Mouse (Mus musculus): ENCODE data around the gene Gm5483.
"Not testable (repeated sequence)": the region's sequence is repeated elsewhere in the genome, so short reads cannot be mapped to it uniquely, and the experiment has no call there.

Gene Gm5483

DNA sequence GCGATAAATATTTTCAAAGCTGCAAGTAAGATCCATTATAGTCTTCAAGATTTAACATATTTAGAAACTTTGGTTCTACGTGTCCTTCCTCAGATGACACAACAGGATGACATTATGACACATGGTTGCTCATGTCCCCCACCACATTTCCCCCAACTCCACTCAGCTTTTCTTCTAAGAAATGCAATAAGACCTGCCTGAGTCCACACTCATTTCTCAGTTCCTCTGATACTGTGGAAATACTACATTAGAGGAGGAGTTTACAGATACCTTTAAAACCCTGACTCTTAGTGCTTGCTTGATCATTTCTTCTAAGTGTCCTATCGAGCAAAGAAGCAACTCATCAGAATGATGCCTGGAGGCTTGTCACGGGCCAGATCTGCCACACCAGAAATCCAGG, at the start of gene Gm5483:
Gene Gm5483, plus strand, starts transcription at position 301 of the 400 bp plus-strand sequence.
- ATAC-seq (ENCODE audit: insufficient number of reproducible peaks, low FRiP score, low TSS enrichment): not testable (repeated sequence)

DNA sequence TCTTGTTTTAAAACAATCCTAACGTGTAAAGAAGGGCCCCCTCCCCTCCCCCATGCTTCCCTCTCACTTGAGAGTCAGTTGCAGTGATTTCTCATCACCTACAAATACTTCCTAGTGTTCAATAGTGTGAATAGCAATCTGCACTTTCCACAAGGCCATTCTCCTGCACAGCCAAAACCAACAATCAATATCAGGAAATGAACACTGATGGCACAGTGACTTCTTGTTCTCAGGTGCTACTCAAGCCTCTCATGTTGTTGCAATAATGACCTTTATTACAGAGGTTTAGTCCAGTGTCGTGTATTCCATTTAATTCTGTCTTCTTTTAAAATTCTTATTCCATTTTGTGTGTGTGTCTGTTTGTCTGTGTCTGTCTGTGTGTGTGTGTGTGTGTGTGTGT, 45.8 kb upstream of the Gm5483 start:
- no peak for ATAC-seq (ENCODE audit: insufficient number of reproducible peaks, low FRiP score, low TSS enrichment)

DNA sequence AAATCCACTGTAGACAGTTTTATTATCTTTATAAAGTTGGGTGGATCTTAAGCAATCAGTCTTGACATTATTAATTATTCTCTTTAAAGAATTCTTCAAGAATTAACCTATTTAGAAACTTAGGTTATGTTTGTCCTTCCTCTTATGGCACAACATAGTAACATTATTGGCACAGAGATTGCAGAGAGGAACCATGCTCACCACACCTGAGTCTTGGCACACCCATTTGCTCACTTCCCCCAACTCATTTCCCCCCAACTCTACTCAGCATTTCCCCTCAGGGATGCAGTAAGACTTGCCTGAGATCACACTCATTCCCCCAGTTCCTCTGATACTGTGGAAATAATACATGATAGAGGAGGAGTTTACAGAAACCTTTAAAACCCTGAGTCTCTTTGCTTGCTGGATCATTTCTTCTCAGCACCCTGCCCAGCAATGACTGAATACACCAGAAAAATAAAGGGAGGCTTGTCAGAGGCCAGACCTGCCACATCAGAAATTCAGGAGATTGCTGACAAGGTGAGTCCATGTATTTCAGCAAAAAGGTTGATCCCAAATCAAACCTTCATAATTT, 27.5 kb upstream of the Gm5483 start, which contains the start of gene Stfa2l1:
Gene Stfa2l1, plus strand, starts transcription at position 410 of the 574 bp plus-strand sequence.
- no peak for ATAC-seq (ENCODE audit: insufficient number of reproducible peaks, low FRiP score, low TSS enrichment)

DNA sequence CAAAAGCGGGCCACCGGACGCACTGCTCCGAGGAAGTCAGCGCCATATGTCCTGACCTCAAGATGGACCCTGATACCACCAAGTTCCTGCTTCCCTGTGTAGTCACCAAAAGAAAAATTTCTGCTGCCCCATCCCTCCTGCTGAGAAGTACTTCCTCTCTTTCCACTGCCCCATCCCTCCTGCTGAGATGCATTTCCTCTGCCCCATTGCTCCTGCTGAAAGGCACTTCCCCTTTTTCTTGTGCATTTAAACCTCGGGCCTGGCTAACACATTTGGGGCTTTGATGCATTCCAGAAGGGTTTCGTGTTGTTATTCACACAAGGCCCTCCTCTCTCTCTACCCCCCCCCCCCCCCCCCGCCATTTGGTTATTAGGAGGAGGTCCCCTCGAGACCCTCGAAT, 16.2 kb upstream of the Gm5483 start:
- ATAC-seq (ENCODE audit: insufficient number of reproducible peaks, low FRiP score, low TSS enrichment): not testable (repeated sequence)

DNA sequence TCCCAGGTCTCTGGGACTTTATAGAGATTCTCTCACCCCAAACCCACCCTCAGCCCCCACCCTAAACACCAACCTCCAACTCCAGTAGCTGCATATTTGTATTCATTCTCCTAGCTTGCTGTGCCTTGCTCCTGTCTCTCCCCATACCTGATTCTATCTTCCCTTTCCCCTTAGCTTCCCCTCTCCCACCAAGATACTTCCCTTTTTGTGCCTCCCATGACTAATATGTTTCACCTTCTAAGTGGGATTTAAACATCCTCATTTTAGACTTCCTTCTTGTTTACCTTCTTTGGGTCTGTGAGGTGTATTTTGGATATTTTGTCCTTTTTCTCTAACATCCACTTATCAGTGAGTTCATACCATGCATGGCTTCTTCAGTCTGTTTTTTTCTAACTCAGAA, 7.9 kb upstream of the Gm5483 start:
- ATAC-seq (ENCODE audit: insufficient number of reproducible peaks, low FRiP score, low TSS enrichment): no peak

DNA sequence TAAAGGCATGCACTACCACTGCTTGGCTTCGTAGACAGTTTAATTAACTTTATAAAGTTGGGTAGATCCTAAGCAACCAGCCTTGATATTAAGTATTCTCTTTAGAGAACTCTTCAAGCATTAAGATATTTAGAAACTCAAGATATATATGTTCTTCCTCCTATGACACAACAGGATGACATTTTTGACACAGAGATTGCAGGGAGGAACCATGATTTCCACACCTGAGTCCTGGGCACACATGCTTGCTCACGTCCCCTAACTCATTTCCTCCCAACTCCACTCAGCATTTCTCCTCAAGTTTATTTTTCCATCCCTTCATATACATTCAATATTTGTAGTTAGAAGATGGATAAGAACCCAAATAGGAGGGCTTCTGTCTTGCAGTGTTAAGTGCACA, 4.1 kb upstream of the Gm5483 start:
- no peak for ATAC-seq (ENCODE audit: insufficient number of reproducible peaks, low FRiP score, low TSS enrichment)

DNA sequence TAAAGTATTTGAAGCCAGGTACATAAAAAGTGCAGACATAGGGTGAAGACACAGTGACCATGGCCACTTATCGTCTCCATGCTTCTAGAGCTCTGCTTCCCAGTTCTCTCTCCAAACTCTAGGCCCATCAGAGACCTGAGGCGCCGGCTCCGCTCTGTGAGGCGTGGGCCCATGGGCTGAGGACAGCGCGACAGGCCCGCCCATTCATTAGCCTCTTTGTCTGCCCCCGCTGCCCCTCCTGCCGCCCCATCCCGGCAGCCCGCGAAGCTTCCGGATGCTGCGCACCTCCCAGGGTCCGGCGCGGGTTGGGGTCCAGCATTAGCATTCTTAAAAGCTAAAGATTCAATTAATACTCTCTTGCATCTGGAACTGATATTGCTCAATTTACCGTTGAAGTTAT, 15.2 kb downstream of the Gm5483 start:
- no peak for ATAC-seq (ENCODE audit: insufficient number of reproducible peaks, low FRiP score, low TSS enrichment)

DNA sequence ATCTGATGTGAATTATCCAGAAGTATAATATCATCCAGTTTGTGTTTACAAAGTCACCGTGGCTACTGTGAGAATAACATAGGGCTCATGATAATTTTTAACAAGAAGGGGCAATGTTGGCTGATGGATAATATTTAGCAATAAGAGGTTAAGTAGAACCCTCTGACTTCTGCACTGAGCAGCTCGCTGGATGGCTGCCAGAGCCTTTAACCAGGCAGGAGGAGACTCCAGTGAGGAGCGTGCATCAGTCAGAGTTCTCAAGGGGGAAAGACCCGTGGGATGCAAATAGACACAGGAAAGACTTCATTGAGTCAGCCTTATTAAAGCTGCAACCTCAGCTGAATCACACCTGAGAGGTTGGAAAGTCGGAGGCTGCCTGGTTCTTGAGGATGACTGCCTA, 19.8 kb downstream of the Gm5483 start:
- no peak for ATAC-seq (ENCODE audit: insufficient number of reproducible peaks, low FRiP score, low TSS enrichment)

DNA sequence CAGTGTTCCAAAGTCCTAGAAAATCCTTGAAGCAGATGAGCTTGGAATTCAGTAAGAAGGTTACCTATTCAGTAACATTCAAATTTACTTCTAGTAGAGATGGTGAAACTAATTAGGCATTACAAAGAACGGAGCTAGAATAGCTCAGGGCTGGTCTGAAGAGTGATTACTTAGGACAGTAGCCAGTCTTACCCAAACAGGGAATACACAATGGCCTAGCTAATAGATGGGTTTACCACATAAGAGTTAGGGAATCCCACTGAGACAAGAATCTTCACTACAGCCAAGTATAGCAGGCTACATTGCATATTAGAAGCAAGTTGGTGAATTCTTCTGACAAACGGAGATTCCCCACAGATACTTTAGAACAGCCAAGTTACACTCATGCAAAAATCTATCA, 21.7 kb downstream of the Gm5483 start:
- not testable (repeated sequence) for ATAC-seq (ENCODE audit: insufficient number of reproducible peaks, low FRiP score, low TSS enrichment)

DNA sequence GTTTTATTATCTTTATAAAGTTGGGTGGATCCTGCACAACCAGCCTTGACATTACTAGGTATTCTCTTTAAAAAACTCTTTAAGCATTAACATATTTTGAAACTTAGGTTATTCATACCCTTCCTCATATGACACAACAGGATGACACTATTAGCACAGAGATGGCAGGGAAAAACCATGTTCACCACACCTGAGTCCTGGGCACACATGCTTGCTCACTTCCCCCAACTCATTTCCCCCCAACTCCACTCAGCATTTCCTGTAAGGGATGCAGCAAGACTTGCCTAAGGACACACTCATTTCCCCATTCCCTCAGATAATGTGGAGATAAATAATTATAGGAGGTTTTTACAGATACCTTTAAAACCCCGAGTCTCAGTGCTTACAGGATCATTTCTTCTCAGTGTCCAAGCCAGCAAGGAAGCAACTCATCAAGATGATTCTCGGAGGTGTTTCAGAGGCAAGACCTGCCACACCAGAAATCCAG, 26.0 kb downstream of the Gm5483 start, which contains the start of gene Gm5416:
Gene Gm5416, plus strand, starts transcription at position 437 of the 487 bp plus-strand sequence.
- no peak for ATAC-seq (ENCODE audit: insufficient number of reproducible peaks, low FRiP score, low TSS enrichment)

DNA sequence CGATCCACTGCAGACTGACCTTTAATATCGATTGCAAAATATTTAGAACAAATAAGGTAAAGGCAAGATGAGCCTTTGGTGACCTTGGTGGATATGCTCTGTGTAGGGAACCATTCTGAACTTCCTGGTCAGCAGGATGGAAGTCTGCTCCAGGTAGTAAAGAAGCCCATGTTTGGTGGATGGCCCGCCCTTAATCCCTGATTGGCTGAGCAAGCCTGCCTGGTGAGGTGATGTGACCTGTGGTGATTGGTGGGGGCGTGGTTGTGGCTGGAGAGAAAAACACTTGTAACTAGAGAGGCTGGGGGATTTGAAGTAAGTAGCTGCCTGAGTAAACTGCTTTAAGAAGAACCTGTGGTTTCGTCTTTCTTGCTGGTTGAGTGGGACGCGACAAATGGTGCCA, 37.2 kb downstream of the Gm5483 start, which contains the start of gene 2010005H15Rik:
Gene 2010005H15Rik, plus strand, starts transcription at position 301 of the 400 bp plus-strand sequence.
- ATAC-seq (ENCODE audit: insufficient number of reproducible peaks, low FRiP score, low TSS enrichment): not testable (repeated sequence)
